Comparison of ENCODE assay signal across 14 mouse cellular contexts in genomic region chr13:15862941-15863340, GRCm38 (mm10).
"Had no signal": no experiment of that assay in that cellular context is flagged by ENCODE, and none has a peak within 500 bp of the region (broad histone marks: within the 10 kb centered on the region; RNA-seq: fewer than 3 reads in every experiment).

No protein-coding gene starts in this region.

- H3K4me1 ChIP-seq: midbrain, embryonic 12.5 days; neural tube, embryonic 15.5 days had no signal

- H3K9me3 ChIP-seq: limb, embryonic 12.5 days; midbrain, embryonic 12.5 days; neural tube, embryonic 15.5 days had no signal

- DNase-seq: kidney, postnatal 14 days; lung, adult 18-20 months; lung, postnatal 10 days; right cerebral cortex, adult 18-20 months; right cerebral cortex, postnatal 25 days; thymus, adult 2 months; thymus, postnatal 25 days had no signal

- H3K36me3 ChIP-seq: limb, embryonic 12.5 days; midbrain, embryonic 12.5 days; neural tube, embryonic 15.5 days had no signal

- ATAC-seq: intestine, postnatal 0 days; midbrain, embryonic 16.5 days had no signal

- H3K9ac ChIP-seq: limb, embryonic 12.5 days; liver, embryonic 14.5 days; midbrain, embryonic 12.5 days; neural tube, embryonic 15.5 days had no signal

- H3K4me2 ChIP-seq: limb, embryonic 12.5 days; midbrain, embryonic 12.5 days; neural tube, embryonic 15.5 days had no signal

- H3K27me3 ChIP-seq: limb, embryonic 12.5 days; midbrain, embryonic 12.5 days; neural tube, embryonic 15.5 days had no signal

- H3K27ac ChIP-seq: left cerebral cortex, adult 2 months; limb, embryonic 12.5 days; liver, embryonic 14.5 days; midbrain, embryonic 12.5 days; neural tube, embryonic 15.5 days had no signal

- H3K4me3 ChIP-seq: left cerebral cortex, adult 2 months; limb, embryonic 12.5 days; midbrain, embryonic 12.5 days; neural tube, embryonic 15.5 days had no signal
